Mouse (Mus musculus) left cerebral cortex, postnatal 4 days (tissue): ENCODE measurements around the gene Nrcam. TPM values are rescaled to one million over a fixed set of nuclear protein-coding genes. Genes with fewer than 3 reads are reported as not detected.
A peak's percentile ranks its signal among the peaks of the same experiment; 100 is the strongest.

Experiments
- DNase-seq: peaks from one replicate; pipeline ENCODE4 v3.0.0-alpha.2; 2022
- intact Hi-C: fragments of 180-260 bp; cut with DNase I; formaldehyde crosslinking; loops from one replicate; pipeline ENCODE4 v1.15.1; 2025
- total RNA-seq, 2 experiments: library from RNA; stranded (reverse); gene quantifications; 2 replicates each; pipeline ENCODE4 v1.2.3; 2021

Gene Nrcam
- total RNA-seq, 2 experiments from 2014 or later, result 323 to 345 TPM

GRCm38 (mm10) chr12:44430335-44430734 is 101.7 kb downstream of the Nrcam start:
- intact Hi-C loops, result no loop called here
- peak; percentile 58 for DNase-seq

- DNase-seq, result peak; percentile 77
- intact Hi-C loops, result no loop called here
These were observed 102.3 kb downstream of the Nrcam start for GRCm38 (mm10) chr12:44430996-44431395.

- intact Hi-C loops, result no loop called here
- no peak for DNase-seq
These were observed 104.0 kb downstream of the Nrcam start for GRCm38 (mm10) chr12:44432727-44433126.

- peak; percentile 67 for DNase-seq
- intact Hi-C loops, result no loop called here
These were observed 108.6 kb downstream of the Nrcam start for GRCm38 (mm10) chr12:44437046-44437827.

- intact Hi-C loops, result no loop called here
- DNase-seq, result peak; percentile 68
These were observed 110.2 kb downstream of the Nrcam start for GRCm38 (mm10) chr12:44438884-44439283.

- DNase-seq, result no peak
- intact Hi-C loops, result no loop called here
These were observed 111.5 kb downstream of the Nrcam start for GRCm38 (mm10) chr12:44440230-44440629.

GRCm38 (mm10) chr12:44450930-44451329 is 122.2 kb downstream of the Nrcam start:
- no peak for DNase-seq

GRCm38 (mm10) chr12:44451742-44452141 is 123.1 kb downstream of the Nrcam start:
- no peak for DNase-seq
- intact Hi-C loops, result no loop called here

More at GRCm38 (mm10) chr12:44450930-44451329, 122.2 kb downstream of the Nrcam start:
- intact Hi-C loops, result no loop called here

GRCm38 (mm10) chr12:44453791-44454190 is 125.1 kb downstream of the Nrcam start:
- intact Hi-C loops, result no loop called here
- no peak for DNase-seq

GRCm38 (mm10) chr12:44457961-44458360 is 129.3 kb downstream of the Nrcam start:
- intact Hi-C loops, result no loop called here
- DNase-seq, result no peak

- intact Hi-C loops, result no loop called here
- DNase-seq, result peak; percentile 52
These were observed 133.8 kb downstream of the Nrcam start for GRCm38 (mm10) chr12:44462436-44462835.

GRCm38 (mm10) chr12:44462976-44463375 is 134.3 kb downstream of the Nrcam start:
- intact Hi-C loops, result no loop called here
- DNase-seq, result no peak

- DNase-seq, result no peak
- intact Hi-C loops, result no loop called here
These were observed 142.4 kb downstream of the Nrcam start for GRCm38 (mm10) chr12:44471073-44471472.

GRCm38 (mm10) chr12:44475355-44475754 is 146.7 kb downstream of the Nrcam start:
- no peak for DNase-seq
- intact Hi-C loops, result no loop called here

- no peak for DNase-seq
- intact Hi-C loops, result no loop called here
These were observed 150.8 kb downstream of the Nrcam start for GRCm38 (mm10) chr12:44479260-44480030.

GRCm38 (mm10) chr12:44480031-44480419 is 151.3 kb downstream of the Nrcam start:
- intact Hi-C loops, result no loop called here
- no peak for DNase-seq

- intact Hi-C loops, result no loop called here
- DNase-seq, result no peak
These were observed 152.7 kb downstream of the Nrcam start for GRCm38 (mm10) chr12:44481415-44481814.

GRCm38 (mm10) chr12:44492759-44493479 is 164.2 kb downstream of the Nrcam start:
- intact Hi-C loops, result no loop called here
- DNase-seq, result no peak

- no peak for DNase-seq
- intact Hi-C loops, result no loop called here
These were observed 169.1 kb downstream of the Nrcam start for GRCm38 (mm10) chr12:44497762-44498161.

GRCm38 (mm10) chr12:44498872-44499271 is 170.2 kb downstream of the Nrcam start:
- no peak for DNase-seq
- intact Hi-C loops, result no loop called here

GRCm38 (mm10) chr12:44501807-44502487 is 173.3 kb downstream of the Nrcam start:
- intact Hi-C loops, result no loop called here
- peak; percentile 44 for DNase-seq
